Mouse (Mus musculus) megakaryocyte, adult 5-6 weeks (primary cell): Measurements from ENCODE around the gene Sec14l1. TPM values are rescaled to one million over a fixed set of nuclear protein-coding genes. Genes with fewer than 3 reads are reported as not detected.

Experiments used
- ATAC-seq: 2 replicates; pipeline ENCODE4 v1.8.0; 2016; ENCODE audit warnings: mild to moderate bottlenecking, inconsistent platforms; ENCODE audit not compliant: poor library complexity, severe bottlenecking
- total RNA-seq, 2 experiments: library from RNA; stranded (forward) in 1 of 2; stranded (reverse) in 1 of 2; fragments of 153-499, 151-499 nt in 1 of 2; fragments of 221-1000, 200-1000 nt in 1 of 2; gene quantifications; 2 replicates each; pipeline versions ENCODE4 v1.2.3 to v1.2.4; 2015 to 2017

Gene Sec14l1
- total RNA-seq, 2 experiments from 2014 or later = 24.3 to 32.3 TPM

DNA sequence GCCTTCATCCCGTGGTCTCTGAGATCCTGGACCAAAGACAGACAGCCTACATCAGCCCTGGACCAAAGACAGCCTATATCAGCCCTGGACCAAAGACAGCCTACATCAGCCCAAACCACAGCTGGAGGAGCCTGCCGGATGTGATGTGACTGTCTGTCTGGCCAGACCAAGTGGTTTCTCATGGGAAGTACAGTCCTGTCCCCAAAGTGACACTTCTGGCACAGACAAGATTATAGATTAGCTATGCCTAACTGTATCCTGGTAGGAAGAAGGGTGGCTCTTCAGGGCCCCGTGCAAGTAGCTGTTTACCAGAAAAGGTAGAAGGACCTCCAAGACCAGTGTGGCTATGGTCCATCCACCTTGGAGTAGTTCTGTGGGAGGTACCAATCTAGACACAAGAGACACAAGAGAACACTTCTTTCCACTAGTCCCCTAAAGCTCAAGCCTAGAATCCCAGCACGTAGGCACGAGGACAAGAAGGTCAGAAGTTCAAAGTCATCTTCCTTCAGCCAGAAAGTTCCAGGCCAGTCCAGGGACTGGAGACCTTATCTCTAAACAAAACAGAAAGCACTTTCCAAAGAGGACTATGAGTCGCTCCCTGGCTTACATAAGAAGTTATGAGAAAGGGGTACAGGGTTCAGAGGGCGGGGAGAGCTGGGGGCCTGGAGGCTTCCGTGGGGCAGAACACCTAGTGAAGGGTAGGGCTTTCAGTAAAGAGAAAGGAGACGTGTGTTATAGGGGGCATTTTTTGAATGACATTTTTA lies 27.8 kb upstream of the Sec14l1 start:
- ATAC-seq = no peak

DNA sequence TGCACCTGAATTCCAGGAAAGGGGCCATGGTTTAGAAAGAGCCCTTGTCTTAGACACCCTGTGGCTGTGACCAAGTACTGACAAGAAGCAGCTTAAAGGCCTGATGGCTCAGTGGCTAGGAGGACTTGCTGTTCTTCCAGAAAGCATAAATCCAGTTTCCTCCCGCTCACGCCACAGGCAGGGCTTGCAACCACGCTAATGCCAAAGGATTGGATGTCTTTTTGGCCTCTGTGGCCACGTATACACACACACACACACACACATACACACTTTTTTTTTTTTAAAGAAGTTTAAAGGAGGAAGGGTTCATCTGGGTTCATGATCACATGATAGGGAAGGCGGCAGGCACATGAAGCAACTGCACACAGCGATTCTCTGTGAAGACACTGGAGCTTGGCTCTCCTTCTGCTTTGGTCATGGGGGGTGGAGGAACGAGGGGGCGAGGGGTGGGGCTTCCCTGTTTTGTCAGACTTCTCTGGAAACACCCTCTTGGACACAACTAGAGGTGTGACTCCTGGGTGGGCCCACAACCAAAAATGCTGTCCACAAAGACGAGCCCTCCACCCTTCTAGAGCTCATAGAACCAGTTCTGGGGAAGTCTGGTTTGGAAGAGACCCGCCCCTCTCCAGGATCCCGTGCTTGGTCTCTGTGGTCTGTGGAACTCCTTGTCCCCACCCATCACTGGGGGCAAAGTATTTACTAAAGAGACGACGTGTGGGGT lies 26.5 kb upstream of the Sec14l1 start:
- peak; percentile 91 for ATAC-seq

DNA sequence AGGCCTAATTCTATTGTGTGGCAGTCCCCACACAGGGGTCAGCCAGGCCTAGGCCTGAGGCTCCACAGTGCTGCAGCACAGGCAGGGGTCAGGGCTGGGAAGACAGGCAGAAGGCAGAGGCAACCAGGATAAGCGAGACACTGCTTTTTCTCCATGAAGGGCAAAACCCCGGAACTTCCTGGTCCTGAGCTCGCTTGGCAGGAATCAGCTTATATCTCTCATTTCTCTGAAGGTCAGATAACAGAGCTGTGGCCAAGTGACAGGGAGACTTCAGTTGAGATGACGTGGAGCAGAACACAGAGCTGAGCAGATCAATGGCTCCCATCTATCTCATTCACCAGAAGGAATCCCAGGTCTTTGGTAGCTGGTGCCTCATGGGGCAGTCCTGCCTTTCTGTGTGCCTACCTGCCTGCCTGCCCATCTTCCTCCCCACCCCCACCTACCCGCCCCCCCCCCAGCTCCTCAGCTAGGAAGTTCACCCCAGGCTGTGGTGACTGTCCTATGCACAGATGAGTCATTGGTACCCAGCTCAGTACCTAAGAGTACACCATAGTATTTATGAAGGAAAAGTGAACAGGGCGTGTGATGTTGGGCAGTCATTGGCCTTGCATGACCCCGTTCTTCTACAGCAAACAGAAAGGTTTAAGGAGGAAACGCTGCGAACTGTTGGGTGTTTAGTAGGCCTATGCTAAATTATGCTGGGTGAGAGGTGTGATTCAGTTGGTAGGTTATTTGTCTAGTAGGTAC lies 25.1 kb upstream of the Sec14l1 start:
- no peak for ATAC-seq

DNA sequence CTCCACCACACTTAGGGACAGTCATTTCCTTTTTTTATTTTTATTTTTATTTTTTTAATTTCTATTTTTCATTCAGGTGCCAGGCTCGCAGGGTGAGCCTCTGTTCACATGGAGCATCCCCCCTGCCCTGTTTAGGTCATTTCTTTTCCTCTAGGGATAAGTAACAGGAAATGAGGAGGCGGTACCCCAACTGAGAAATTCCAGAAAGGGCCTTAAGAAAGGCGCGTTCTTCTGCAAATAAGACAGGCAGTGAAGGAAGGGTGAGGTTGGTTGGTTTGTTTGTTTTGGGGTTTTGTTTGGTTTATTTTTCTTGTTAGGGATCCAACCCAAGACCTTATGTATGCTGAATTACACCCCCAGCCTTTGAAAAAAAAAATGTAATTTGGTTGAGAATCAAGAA lies 23.6 kb upstream of the Sec14l1 start:
- ATAC-seq = no peak

DNA sequence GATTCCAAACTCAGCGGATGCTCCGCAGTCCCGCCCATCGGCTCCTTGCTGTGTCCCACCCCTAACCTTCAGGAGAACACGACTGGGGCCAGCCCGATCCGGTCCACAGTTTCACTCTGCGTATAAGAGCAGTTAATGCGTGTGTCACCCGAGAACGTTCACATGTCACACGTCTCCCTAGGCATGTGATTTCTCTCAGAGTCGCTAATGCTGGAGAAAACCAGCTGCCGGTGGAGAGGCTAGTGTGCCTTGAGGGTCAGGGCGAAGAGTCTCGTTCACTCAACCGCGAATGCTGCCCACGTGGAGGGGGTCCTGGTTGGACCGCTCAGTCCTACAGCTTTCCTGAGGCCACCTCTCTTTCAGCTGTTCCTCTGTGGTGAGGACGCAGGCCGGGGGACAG lies 23.1 kb upstream of the Sec14l1 start:
- no peak for ATAC-seq

DNA sequence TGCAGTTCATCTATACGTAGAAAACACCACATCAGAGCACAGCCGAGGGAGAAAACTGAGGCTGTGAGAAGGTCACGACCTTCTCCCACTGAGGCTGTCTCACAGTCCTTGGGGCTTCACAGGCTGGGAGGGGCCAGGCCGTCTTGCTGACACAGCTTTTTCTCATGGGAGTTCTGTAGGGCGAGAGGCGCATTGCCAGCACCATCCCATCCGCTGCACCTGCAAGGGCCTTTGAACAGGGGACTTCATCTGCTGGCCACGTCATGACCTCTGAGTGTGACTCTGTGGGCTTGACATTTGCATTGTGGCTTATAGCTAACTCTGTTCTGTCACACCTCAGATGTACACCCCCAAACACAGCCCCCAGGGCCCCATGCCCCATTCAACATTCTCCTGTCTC lies 22.3 kb upstream of the Sec14l1 start:
- ATAC-seq = no peak

DNA sequence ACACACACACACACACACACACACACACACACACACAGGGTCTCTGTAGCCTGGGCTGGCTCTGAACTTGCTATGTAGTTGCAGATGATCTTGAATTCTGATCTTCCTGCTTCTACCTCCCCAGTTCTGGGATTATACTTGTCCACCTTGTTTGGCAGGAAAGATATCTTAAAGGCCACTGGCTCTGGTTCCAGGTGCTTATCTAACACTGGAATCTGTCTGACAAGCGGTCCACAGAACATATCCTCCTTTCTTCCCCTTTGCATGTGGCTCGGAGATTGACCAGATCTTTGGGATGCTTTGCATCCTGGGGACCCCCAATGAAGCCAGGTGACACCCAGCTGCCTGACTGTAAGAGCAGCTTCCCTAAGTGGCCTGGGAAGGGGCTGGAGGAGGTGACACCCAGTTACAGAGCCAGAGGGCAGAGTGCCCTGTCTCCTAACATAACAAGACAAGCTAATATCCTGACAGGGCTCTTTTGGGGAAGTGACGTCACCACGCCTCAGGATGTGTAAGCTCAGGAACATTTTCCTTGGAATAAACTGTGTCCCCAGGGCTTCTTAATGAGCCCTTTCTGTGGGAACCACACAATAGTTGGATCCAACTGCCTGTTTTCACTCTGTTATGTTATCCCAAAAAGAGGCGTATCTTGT lies 20.9 kb upstream of the Sec14l1 start:
- no peak for ATAC-seq

DNA sequence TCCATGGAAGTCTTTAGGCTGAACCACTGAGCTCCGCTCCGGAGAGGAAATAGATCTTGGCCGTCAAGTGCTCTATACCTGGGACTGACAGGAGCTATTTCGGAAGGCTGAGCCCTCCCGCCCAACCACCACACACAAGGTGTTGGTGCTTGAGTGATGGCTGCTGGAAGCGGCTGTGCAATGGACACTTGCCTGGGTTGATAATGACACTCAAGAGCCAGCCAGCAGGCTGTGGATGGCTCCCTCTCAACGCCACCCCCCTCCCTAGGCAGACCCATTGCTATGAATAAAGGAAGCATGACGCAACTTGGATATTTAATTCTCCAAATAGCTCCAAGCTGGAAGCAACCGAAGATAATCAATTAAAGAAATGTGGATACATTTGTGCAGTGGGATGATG lies 20.3 kb upstream of the Sec14l1 start:
- ATAC-seq = no peak

DNA sequence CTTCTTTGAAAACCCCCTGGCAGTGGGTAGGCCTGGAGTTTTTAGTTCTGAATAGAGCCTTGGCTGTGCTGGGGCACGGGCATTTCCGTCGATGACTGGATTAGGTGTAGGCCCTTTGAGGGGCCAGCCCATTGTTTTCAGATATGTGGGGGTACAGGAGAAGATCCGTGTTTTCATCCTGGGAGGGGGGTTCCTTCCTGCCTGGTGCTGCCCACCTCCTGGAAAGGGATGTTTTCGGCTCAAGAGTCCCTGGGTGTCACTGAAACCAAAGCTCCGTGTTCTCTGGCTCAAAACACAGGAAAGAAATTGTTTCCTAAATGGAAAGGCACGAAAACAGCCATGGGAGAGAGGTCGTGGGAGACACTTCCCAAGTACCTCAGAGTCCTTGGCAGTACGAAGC lies 17.9 kb upstream of the Sec14l1 start:
- no peak for ATAC-seq

DNA sequence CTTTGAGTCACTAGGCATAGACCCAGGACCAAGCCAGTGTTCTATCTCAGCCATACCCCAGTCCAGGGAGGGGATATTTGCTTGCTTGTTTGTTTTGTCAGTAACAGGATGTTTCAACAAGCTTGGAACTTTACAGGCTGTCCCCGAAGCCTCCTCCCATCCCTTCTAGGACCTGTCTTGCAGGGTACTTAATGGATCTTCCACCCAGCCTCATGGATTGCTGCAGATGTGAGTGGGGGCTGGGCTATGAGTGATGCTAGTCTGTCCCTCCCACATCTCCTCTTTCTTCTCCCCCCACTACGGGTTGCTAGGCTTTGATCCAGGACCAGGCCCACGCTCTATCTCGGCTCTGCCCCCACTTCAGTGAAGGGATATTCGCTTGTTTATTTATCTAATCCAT lies 16.8 kb upstream of the Sec14l1 start:
- ATAC-seq = no peak

DNA sequence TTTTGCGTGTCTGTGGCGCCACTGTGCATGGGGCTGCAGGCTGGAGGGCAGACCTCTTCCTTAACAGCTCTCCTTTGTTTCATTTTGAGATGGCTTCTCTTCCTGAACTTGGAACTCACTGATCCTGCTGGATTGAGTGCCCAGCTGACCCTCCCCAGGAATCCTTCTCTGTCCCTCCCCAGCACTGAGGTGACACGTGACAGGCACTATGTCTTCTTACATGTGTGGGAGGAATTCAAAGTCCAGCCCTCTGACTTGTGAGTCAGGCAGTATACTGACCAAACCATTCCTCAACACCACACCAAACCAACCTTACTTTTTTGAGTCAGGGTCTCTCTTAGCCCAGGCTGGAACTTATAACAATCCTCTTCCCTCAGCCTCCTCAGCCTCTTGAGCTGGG lies 16.2 kb upstream of the Sec14l1 start:
- no peak for ATAC-seq

DNA sequence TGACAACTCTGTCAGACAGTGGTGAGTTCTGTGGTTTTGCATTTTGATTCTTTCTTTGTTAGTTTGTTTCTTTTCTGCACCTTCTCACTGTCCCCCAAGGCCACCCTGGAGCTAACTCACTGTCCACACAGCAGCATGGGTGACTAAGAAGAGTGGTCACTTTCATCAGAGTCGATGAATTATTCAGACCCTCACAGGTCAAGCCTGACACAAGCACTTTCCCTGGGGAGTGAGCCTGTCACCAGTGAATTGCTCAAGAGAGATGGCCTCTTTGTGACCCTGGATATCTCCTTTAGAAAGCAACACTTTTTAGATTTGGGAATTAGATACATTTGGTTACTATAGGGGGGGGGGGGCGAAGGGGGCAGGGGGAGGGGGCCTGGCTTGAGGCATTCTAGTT lies 15.6 kb upstream of the Sec14l1 start:
- ATAC-seq = no peak

DNA sequence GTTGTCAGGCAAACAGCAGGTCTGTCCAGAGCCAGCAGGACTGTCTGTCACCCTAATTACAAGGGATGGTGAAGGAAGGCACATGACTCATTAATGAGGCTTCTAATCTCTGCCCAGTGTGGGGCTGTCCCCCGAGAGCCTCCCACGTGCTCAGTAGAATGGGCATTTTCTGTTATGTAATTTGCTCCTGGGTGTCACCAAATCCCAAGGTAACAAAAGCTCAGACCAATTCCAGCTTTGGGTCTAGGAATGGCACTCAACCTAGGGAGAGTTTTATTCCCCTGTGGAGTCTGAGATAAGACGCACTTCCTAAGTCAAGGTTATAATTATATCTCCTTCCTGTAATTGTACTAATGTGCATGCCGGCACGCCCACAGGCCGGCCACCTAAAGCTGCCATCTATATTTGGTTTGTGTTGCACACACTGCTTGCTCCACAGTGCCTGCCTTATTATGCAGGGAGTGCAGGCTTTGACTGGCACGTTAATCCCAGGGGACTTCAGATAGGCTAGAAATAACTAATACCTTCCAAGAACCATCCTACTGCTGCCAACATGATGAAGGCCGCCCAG lies 13.5 kb upstream of the Sec14l1 start:
- ATAC-seq = 0 out of 2 replicates have a peak, but pooled peaks have one; percentile 15

DNA sequence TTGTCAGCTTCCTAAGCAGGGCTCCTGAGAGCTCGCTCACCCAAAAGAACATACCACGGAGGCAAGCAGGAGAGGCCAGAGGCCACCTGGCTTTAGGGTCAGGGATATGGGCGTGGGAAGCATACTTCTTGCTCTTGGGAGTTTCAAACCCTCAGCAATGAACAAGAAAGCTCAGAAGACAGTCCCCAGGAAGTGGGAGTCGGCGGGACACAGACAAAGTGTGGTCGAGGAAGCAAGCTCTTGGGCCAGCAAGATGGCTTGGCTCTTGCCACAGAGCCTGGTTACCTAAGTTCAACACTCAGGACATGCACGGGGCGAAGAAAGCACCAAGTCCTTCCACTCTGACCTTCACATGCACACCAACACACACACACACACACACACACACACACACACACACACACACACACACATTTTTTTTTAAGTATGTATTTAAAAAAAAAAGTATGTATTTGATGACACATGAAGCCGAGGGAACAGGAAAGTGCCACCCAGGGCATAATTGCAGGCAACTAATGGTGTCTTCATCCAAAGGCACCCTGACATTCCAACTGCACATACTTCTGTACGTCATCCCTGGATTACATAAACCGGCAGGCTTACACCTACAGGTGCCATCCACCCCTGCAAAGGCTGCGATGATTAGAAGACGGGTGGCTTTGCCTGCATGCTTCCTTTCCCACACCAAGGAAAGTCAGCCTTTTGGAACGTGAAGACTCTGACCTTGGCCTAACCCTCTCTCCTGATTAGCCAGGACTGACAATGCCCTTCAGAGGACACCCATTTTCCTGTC lies 12.8 kb upstream of the Sec14l1 start:
- ATAC-seq = peak; percentile 43

DNA sequence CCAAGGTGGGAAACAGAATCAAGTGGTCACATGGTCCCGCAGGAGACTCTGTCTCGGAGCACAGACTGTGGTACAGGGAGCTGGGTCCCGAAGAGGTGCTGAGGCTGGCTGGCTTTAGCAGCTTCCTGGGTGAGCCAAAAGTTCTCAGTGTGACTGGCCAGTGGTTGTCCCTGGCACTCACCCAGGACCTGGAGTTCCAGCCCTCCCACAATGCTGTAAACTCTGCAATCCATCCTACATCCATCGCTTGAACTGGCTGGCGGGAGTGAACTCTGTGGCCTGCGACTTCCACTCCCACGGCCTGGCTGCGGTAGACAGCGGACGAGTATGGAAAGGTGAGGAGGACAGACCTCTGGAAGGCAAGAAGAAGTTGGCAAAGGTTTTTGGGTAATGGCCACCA lies 11.4 kb upstream of the Sec14l1 start:
- no peak for ATAC-seq

DNA sequence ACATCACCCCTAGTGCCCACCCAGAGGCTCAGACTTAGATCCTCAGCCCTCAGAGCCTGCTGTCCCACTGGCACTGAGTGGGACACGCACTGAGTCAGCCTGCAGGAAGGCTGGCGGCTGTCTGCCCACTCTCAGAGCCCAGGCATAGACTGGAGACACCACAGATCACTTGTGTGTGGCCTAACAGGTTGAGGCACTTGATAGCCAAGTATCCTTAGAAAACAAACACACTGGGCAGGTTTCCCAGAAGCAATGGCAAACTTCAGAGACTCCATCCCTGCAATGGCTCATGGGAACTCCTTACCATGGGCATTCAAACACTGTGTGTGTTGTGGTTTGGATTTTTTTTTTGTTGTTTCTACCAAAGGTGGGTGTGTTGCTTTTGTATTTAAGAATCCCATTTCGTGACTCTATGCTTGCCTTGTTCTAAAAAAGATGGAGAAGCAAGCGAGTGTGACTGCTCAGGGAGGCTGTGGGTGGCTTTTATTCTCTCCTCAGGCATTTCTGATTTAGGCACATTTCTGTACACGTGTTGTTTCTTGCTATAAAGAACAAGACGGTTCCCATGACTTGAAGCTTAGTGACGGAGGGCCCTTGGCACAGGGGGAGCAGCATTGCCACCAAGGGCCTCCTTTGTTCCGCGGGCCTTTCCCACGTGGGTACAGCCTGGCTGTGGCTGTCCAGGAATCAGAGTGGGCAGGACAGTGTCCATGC lies 10.8 kb upstream of the Sec14l1 start:
- ATAC-seq = no peak

DNA sequence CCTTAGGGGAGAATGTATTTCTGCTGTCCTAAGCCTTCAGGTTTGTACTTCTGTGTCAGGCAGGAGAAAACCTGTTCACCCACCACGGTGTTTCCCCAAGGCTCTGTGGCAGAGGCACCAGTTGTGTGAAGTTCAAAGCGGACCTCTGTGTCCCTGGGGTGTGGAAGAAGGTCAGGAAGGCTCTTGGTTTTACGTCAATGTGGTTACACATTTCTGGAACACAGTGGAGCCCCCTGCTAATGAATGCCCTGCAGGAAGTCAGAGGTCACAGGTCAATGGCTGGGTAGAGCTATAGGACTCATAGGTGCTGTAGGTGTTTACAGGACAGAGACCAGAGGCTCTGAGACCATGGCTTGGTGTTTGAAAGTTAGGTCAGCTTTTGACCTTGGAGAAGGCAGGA lies 9.7 kb upstream of the Sec14l1 start:
- no peak for ATAC-seq

DNA sequence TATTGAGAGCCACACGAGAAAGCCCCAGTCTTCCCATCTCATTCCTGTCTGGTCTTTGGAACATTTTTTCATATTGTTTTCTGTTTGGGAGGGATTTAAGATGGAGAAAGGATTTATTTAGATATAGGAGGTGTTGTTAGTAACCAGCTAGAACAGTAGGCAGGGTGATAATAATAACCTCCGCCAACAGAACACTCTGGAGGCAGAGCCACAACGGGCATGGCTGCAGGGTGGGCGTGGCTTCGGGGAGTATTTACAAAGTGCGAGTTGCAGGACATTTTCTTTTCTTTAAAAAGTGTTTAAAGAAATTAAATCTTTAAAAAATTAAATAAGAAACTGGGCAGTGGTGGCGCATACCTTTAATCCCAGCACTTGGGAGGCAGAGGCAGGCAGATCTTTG lies 9.1 kb upstream of the Sec14l1 start:
- no peak for ATAC-seq

DNA sequence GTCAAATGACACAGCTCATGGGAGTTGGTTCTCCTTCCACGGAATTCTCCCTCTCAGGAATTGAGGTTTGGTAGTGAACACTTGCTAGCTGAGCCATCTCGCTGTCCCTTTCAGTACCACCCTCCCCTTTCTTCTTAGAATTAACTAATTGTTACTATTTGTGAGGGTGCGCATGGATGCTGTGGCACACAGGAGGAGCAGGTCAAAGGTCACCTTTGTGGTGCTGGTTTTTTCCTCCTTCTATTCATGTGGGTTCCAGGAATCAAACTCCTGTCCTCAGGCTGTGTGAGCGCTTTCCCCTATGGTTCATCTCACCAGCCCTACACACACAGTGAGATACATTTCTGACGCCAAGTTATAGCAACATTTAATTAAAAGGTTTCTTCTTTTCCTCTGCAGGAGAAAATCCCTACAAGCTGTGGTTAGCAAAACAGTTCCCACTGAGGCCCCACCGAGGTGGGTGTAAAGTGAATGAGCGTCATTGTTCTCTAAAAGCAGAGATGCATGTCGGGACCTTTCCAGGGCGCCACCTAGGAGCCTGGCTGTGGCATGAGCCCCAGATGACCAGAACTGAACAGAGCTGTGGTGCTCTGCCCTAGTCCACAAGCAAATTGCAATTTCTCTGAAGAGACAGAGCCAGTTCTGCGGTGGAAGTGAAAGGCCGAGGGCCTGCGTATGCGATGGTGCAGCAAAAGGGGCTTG lies 8.2 kb upstream of the Sec14l1 start:
- ATAC-seq = no peak
